Mouse (Mus musculus) limb, embryonic 10.5 days (tissue): ENCODE measurements at regions not wholly inside any gene's neighbourhood (a gene's known extent, or its start where the extent isn't known, plus 50 kb on each side); places are given as distances from the start of the nearest gene placed in this dataset.

Source experiments
- DNase-seq: peaks from one replicate; pipeline ENCODE4 v3.0.0-alpha.2; 2017; ENCODE audit warnings: low spot score
- H3K27ac ChIP-seq: fragments of 300-500 bp; sonication (generic); 2 replicates; pipeline ENCODE4 v1.5.1; 2016; ENCODE audit warnings: mild to moderate bottlenecking
- H3K27me3 ChIP-seq: fragments of 300-500 bp; sonication (generic); 2 replicates; pipeline ENCODE4 v1.6.1; 2016; ENCODE audit warnings: low read depth, mild to moderate bottlenecking; ENCODE audit not compliant: poor library complexity, severe bottlenecking
- H3K36me3 ChIP-seq: fragments of 300-500 bp; sonication (generic); 2 replicates; pipeline ENCODE4 v1.6.1; 2016; ENCODE audit warnings: mild to moderate bottlenecking, moderate library complexity
- H3K4me1 ChIP-seq: fragments of 300-500 bp; sonication (generic); 2 replicates; pipeline ENCODE4 v1.6.1; 2016
- H3K4me3 ChIP-seq: fragments of 300-500 bp; sonication (generic); 2 replicates; pipeline ENCODE4 v1.5.1; 2016; ENCODE audit warnings: mild to moderate bottlenecking, moderate library complexity
- H3K9me3 ChIP-seq: fragments of 300-500 bp; sonication (generic); replicated peaks from 2 replicates; pipeline ENCODE4 v1.6.1; 2016; ENCODE audit warnings: mild to moderate bottlenecking
- WGBS: fragments of 180-500 bp; shearing (Covaris S2); methylation state at CpG from one replicate; pipeline ENCODE4 v1.1.7; 2016; 5-methylcytosine and 5-hydroxymethylcytosine counted together

DNA sequence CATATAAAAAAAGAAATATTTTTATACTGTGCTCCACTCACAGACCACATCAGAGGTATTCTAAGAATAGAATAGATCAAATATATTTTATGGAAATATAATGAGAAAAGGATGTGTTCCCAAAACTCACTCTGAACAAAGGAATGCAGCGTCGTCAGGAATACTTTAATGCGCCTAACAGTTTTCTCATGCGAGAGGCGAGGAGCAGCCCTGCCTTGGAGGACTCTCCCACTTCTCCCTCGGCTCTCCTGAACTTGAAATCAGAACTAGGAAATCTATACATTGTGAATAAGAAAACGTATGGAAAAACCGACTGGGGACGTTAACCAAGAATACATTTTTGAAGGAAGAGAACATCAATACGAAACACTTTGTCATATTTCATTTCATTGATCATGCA is 368.3 kb upstream of the Zeb2 start:
- H3K36me3 ChIP-seq = no peaks in the 10 kb centered on the region
- no peak overlapping the region for H3K27ac ChIP-seq
- H3K9me3 ChIP-seq = no peaks in the 10 kb centered on the region
- H3K4me1 ChIP-seq = no peaks in the 10 kb centered on the region
- DNase-seq = no peak
- H3K27me3 ChIP-seq = no peaks in the 10 kb centered on the region
- WGBS = 85% methylated on average over 10 of the region's 10 CpGs
- H3K4me3 ChIP-seq = no peak overlapping the region

DNA sequence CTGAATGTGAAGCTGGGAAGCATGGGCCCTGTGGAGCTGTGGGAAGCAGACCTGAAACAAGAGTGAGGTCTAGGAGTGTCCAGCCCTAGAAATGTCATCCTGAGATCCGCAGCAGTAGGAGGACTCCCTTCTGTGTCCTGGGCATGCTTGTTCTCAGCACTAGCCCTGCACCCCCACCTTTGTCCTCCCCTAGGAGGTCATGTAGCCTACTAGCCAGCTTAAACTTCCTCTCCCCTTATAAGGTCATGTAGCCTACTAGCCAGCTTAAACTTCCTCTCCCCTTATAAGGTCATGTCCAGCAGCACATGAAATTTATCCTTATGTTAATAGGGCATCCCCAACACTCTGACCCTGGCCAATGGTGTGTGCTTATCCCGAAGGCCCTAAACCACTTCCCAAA is 363.5 kb upstream of the Zeb2 start:
- Histone ChIP-seq H3K4me1 (no peaks in the 10 kb centered on the region), H3K27ac (no peak overlapping the region), H3K27me3 (no peaks in the 10 kb centered on the region), H3K36me3 (no peaks in the 10 kb centered on the region), H3K9me3 (no peaks in the 10 kb centered on the region), H3K4me3 (no peak overlapping the region)
- DNase-seq = no peak
- 82% methylated on average over 2 of the region's 2 CpGs for WGBS

DNA sequence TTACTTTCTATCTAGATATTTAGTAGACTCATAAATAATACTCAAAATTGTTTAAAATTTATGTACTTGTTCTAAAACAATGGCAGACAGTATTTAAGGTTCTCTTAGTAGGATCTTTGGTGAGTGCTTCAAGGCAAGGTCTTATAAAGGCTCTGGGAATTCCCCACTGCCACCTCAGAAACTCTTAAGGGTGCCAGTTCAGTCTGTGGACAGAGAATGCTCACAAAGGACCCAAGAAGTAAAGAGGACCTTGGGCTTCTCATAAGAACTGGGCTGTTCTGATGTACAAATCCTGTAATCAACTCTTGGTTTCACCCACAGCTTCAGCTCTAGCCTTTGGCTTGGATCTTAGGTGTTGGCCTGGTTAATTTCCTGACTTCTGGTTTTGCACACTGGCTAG is 358.8 kb upstream of the Zeb2 start:
- no peaks in the 10 kb centered on the region for H3K9me3 ChIP-seq
- no peak for DNase-seq

DNA sequence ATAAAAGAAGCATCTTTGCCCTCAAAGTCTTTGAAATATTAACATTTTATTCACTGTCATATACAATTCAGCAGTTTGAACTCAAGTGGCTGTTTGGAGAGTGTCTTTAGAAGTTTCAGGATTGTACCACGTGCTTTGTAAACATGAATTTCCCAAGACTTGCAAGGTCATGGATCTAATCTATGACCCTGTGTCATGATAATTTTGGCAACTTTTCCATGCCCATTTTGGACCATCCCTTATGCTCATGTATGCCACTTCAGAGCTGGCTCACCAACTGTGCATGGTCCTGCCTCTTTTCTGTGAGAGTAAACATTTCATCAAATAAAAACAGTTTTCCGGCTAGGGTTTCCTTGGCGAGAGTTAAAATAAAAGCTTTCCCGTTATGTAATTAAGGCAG is 347.1 kb upstream of the Zeb2 start:
- WGBS = 91% methylated on average over 4 of the region's 4 CpGs
- Histone ChIP-seq H3K4me1 (no peaks in the 10 kb centered on the region), H3K27me3 (no peaks in the 10 kb centered on the region), H3K36me3 (no peaks in the 10 kb centered on the region), H3K27ac (no peak overlapping the region), H3K4me3 (no peak overlapping the region), H3K9me3 (no peaks in the 10 kb centered on the region)
- no peak for DNase-seq

More for the DNA sequence above, 358.8 kb upstream of the Zeb2 start:
- Histone ChIP-seq H3K4me1 (no peaks in the 10 kb centered on the region), H3K4me3 (no peak overlapping the region), H3K27me3 (no peaks in the 10 kb centered on the region), H3K36me3 (no peaks in the 10 kb centered on the region), H3K27ac (no peak overlapping the region)

DNA sequence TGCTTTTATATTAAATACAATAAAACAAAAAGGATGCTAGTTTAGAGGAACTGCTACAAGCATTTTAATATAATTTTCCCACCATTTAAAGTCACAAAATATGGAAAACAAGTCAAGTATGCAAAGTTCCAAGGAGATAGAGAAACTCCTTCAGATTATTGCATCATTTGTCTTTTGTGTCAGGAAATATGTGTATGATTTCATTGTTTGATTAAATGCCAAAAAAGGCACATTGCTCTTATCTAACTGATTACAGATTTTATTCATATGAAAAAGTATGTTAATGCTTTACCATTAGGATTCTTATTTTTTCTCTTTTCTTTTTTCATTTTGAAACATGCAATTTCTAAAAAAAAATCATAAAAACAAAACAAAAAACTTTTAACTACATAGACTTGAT is 342.2 kb upstream of the Zeb2 start:
- no peak for DNase-seq

DNA sequence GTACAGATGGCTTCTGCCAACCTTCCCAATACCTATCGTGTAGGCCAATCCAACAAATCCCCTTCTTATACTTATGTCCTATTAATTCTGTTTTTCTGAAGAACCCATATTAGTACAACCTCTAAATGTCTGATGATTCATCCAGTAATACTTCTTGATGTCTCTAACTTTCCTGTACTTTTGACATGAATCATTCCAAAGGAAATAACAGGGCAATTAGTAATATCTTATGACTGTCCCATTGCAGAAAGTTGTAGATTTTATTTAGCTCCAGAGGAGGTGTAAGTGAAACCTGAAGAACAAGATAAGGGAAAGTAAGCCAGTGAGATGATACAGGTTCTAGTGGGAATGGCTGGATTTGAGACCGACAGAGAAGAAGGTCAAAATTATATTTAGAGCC is 337.6 kb upstream of the Zeb2 start:
- Histone ChIP-seq H3K4me3 (no peak overlapping the region), H3K36me3 (no peaks in the 10 kb centered on the region), H3K4me1 (no peaks in the 10 kb centered on the region), H3K9me3 (no peaks in the 10 kb centered on the region), H3K27me3 (no peaks in the 10 kb centered on the region), H3K27ac (no peak overlapping the region)
- 94% methylated on average over 2 of the region's 2 CpGs for WGBS
- no peak for DNase-seq

More for the DNA sequence above, 342.2 kb upstream of the Zeb2 start:
- no peaks in the 10 kb centered on the region for H3K27me3 ChIP-seq
- no peak overlapping the region for H3K4me3 ChIP-seq
- no peaks in the 10 kb centered on the region for H3K36me3 ChIP-seq
- H3K4me1 ChIP-seq = no peaks in the 10 kb centered on the region
- H3K27ac ChIP-seq = no peak overlapping the region
- H3K9me3 ChIP-seq = no peaks in the 10 kb centered on the region

DNA sequence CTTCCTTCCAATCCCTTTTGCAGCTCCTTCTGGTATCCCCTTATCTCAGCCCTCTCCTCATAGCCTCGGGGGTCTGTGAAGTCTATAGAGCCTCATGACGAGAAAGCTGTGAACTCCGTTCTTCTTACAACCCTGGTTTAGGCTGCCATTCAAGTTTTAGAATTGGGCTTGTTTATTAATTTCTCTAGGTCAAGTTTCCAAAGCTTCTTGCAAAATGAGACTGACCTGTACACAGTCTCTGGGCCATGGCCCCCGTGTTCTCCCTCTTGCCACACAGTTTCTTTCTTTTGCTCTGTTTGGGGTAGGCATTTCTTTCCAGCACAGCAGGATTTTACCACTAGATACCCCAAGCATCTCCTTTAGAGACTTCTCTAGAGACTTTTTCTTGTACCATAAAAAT is 322.0 kb upstream of the Zeb2 start:
- Histone ChIP-seq H3K4me1 (peaks cover 21% of the 10 kb centered on the region), H3K27ac (no peak overlapping the region), H3K27me3 (no peaks in the 10 kb centered on the region), H3K9me3 (no peaks in the 10 kb centered on the region), H3K4me3 (no peak overlapping the region), H3K36me3 (no peaks in the 10 kb centered on the region)
- no peak for DNase-seq
- WGBS = 79% methylated on average over 4 of the region's 4 CpGs

DNA sequence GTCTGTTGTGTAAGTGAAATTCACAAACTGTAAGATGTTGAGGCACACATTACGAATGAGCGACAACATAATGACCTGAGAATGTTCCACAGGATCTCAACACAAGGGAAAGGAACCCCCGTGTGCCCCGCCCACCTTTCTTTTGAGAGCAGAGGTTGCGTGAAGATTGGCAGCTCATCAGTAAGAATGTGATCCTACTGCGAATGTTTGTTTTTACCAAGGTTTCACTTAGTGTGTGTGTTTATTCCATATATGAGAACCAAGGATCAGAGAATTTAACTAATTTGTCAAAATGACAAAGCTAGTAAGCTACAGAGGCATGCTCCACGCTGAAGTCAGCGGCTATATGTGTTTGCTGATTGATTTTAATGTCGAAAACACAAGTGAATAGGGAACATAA is 321.5 kb upstream of the Zeb2 start:
- no peaks in the 10 kb centered on the region for H3K9me3 ChIP-seq
- WGBS = 80% methylated on average over 9 of the region's 9 CpGs
- DNase-seq = no peak
- peaks cover 24% of the 10 kb centered on the region for H3K4me1 ChIP-seq
- H3K4me3 ChIP-seq = no peak overlapping the region
- no peak overlapping the region for H3K27ac ChIP-seq
- no peaks in the 10 kb centered on the region for H3K36me3 ChIP-seq
- no peaks in the 10 kb centered on the region for H3K27me3 ChIP-seq

DNA sequence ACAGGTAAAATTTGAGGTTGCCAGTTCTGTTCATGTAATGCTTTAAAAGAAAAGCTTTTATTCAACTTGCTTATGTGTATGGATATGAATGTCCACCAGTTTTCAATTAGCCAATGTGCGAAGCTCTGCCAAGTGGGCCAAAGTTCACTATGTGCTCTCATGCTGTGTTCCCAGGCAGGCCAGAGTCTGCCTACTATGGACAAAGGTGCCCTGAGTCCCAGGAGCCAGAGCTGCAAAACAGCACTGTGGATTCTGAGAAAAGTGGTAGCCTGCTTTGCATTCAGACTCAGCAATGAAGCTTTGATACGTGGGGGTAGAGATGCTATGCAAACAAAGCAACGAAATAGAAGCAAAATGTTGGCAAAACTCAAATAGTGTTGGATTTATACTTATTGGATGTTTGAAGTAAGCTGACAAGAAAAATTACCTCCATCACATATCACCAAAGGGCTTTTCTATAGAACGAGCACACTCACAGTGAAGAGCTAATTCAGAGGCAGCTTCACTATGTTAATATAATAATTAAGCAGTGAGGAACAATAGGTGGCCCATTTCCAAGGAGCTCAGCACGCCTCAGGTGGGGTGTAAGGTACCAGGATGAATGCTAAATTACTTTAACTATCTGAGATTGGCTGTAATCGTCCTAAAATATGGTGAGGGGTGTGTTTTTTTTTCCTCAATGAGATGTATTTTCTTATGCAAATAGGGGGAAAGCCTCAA is 318.2 kb upstream of the Zeb2 start:
- WGBS = 62% methylated on average over 6 of the region's 6 CpGs
- DNase-seq = peak; percentile 42

DNA sequence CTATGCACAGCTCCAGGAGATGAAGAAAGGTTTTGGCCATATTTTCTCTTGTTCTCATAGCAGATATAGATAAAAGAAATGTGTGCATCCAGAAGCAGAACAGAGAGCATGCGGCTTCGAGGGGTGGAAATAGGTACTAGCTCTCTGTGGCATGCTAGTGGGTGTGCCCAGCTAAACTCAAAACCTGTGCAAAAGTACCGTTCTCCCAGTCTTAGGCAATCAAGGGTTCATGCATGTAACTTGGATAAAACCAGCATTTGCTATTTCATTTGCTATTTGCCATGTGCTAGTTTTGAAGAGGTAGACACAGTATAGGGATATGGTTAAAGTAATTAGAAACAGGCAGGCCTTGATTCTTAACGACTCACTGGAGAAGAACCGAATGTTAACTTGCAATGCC is 317.6 kb upstream of the Zeb2 start:
- Histone ChIP-seq H3K27me3 (no peaks in the 10 kb centered on the region), H3K27ac (0 out of 2 replicates have a peak overlapping the region, but pooled peaks have one; percentile 19), H3K4me1 (peaks cover 24% of the 10 kb centered on the region), H3K4me3 (no peak overlapping the region), H3K9me3 (no peaks in the 10 kb centered on the region), H3K36me3 (no peaks in the 10 kb centered on the region)
- WGBS = 70% methylated on average over 5 of the region's 5 CpGs
- DNase-seq = no peak

More for the DNA sequence above, 318.2 kb upstream of the Zeb2 start:
- H3K27ac ChIP-seq = peak overlapping the region; percentile 19; the same call in 1 of the 2 replicates
- no peak overlapping the region for H3K4me3 ChIP-seq
- no peaks in the 10 kb centered on the region for H3K36me3 ChIP-seq
- H3K4me1 ChIP-seq = peaks cover 24% of the 10 kb centered on the region
- no peaks in the 10 kb centered on the region for H3K27me3 ChIP-seq
- H3K9me3 ChIP-seq = no peaks in the 10 kb centered on the region

DNA sequence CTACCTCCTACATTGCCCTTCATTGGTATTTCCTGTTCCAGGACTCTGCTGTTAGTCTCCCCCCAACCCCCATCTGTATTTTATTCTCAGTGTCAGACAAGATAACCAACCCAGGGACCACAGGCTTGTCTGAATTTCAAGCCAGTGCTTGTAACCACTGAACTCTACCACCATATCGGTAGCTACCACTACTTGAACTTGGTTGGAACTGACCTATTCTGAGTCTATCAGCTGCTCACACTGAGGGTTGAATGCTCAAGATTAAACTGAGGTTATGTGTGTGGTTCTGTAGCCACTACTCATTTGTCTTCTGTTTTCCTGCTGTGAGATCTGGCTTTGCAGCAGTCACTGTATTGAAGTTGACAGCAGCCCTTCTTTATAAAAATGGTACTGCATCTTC is 317.0 kb upstream of the Zeb2 start:
- H3K27me3 ChIP-seq = no peaks in the 10 kb centered on the region
- DNase-seq = no peak
- 95% methylated on average over 1 of the region's 1 CpGs for WGBS
- no peak overlapping the region for H3K4me3 ChIP-seq
- peaks cover 24% of the 10 kb centered on the region for H3K4me1 ChIP-seq
- H3K9me3 ChIP-seq = no peaks in the 10 kb centered on the region
- no peaks in the 10 kb centered on the region for H3K36me3 ChIP-seq
- no peak overlapping the region for H3K27ac ChIP-seq

DNA sequence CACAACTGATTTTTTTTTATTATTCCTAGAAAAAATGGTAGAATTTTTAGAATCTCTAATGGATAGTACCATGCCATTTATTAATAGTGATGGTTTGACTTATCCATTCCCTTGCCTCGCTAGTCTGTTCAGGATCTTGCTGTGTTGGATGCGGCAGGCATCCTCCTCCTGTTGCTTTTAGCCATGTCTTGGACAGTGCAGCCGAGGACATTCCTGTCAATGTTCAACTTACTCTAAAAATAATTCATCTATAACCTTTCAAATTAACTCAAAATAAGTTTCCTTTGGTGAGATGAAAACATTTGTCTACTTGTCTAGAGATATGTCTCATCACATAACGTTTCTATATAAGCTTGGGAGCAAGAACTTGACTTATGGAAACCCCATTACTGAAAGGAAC is 314.2 kb upstream of the Zeb2 start:
- H3K9me3 ChIP-seq = no peaks in the 10 kb centered on the region
- peaks cover 23% of the 10 kb centered on the region for H3K4me1 ChIP-seq
- no peak overlapping the region for H3K27ac ChIP-seq
- no peaks in the 10 kb centered on the region for H3K36me3 ChIP-seq
- no peak for DNase-seq
- H3K4me3 ChIP-seq = no peak overlapping the region
- H3K27me3 ChIP-seq = no peaks in the 10 kb centered on the region
- 91% methylated on average over 4 of the region's 4 CpGs for WGBS

DNA sequence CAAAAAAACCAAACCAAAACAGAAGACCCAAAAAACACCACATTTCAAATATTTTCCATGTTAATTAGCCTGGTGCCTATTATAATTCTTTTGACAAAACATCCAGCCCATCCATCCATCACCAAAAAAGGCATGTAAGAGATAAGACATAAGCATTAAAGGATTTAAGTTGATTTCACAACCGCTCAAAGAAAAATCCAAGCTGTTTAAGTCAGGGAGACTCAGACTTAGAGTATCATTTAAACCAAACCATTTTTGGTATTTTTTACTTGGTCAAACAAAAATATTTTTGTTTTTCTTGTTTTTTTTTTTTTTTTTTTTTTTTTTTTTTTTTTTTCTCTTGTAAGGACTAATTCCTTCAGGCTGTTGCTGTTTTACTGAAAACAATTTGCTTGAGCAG is 304.6 kb upstream of the Zeb2 start:
- no peaks in the 10 kb centered on the region for H3K9me3 ChIP-seq
- no peaks in the 10 kb centered on the region for H3K36me3 ChIP-seq
- no peak overlapping the region for H3K4me3 ChIP-seq
- no peak for DNase-seq
- no peak overlapping the region for H3K27ac ChIP-seq
- no peaks in the 10 kb centered on the region for H3K4me1 ChIP-seq
- WGBS = 93% methylated on average over 1 of the region's 1 CpGs
- no peaks in the 10 kb centered on the region for H3K27me3 ChIP-seq

DNA sequence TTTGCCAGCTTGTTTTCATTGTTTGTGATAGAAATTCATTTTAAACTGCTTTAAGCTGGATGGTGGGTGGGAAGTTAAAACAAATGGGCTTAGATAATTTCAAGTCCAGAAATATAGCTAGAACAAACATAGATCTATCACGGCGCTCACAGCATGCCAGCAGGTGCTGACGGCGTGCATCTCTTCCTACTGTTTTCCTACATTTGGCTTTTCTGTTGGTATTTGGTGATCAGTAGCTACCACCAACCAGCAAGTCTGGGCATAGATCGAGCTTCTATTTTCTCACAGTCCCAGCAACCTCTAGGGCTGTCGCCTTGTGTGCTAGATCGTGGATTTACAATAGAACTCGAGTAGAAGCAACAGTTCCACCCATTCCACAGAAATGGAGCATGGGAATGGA is 290.9 kb upstream of the Zeb2 start:
- Histone ChIP-seq H3K4me1 (peaks cover 19% of the 10 kb centered on the region), H3K27me3 (no peaks in the 10 kb centered on the region), H3K4me3 (no peak overlapping the region), H3K9me3 (no peaks in the 10 kb centered on the region), H3K27ac (no peak overlapping the region), H3K36me3 (no peaks in the 10 kb centered on the region)
- WGBS = 92% methylated on average over 8 of the region's 8 CpGs
- DNase-seq = no peak
